Mouse (Mus musculus) subcutaneous adipose tissue, adult 2 months (tissue): ENCODE results near the gene Rb1. TPM values are rescaled to one million over a fixed set of nuclear protein-coding genes. Genes with fewer than 3 reads are reported as not detected.

Experiments
- polyA plus RNA-seq: library from polyadenylated mRNA; depleted of rRNA; stranded (reverse); fragments of >200 nt; gene quantifications from 2 replicates; pipeline ENCODE4 v1.2.3, GENCODE M21; 2012; ENCODE audit warnings: low replicate concordance; rRNA removed

Rb1 gene
- 7.8 and 14.2 TPM in 2 replicates for polyA plus RNA-seq

GRCm38 (mm10) chr14:73325456-73326381, at the start of gene Rb1:
Gene Rb1, minus strand, starts transcription at chr14:73325822.

GRCm38 (mm10) chr14:73237848-73238321, 87.7 kb downstream of the Rb1 start, which contains the start of gene Lpar6:
Gene Lpar6, plus strand, starts transcription at chr14:73237895.

Other genes starting within 250 kb of the Rb1 start
- gene Rcbtb2, start 202.8 kb downstream of the Rb1 start, polyA plus RNA-seq = 69.3 and 71.0 TPM in 2 replicates
- 9.1 and 14.5 TPM in 2 replicates for gene Lpar6, start 87.9 kb downstream of the Rb1 start, polyA plus RNA-seq
- gene Itm2b, start 59.5 kb upstream of the Rb1 start, polyA plus RNA-seq = 1,629 and 2,375 TPM in 2 replicates
- 15.6 and 16.1 TPM in 2 replicates for gene Med4, start 184.2 kb upstream of the Rb1 start, polyA plus RNA-seq
- 22.9 and 41.3 TPM in 2 replicates for gene Sucla2, start 199.5 kb upstream of the Rb1 start, polyA plus RNA-seq
- gene Nudt15, start 222.4 kb upstream of the Rb1 start, polyA plus RNA-seq = 2.4 and 2.9 TPM in 2 replicates